Mouse (Mus musculus) lung, embryonic 15.5 days (tissue): ENCODE measurements around the gene Plxna1. TPM values are rescaled to one million over a fixed set of nuclear protein-coding genes. Genes with fewer than 3 reads are reported as not detected.
A peak's percentile ranks its signal among the peaks of the same experiment; 100 is the strongest.

Experiments
- ATAC-seq: fragments of 200-750 bp; cut with Nextera tagmentation; 2 replicates; pipeline ENCODE4 v1.8.0; 2017; ENCODE audit warnings: moderate number of reproducible peaks, borderline replicate concordance; ENCODE audit not compliant: low FRiP score, low TSS enrichment; ENCODE audit errors: extremely low read depth
- H3K27ac ChIP-seq: fragments of 300-500 bp; sonication (generic); 2 replicates; pipeline ENCODE4 v1.5.1; 2015; ENCODE audit warnings: moderate library complexity, mild to moderate bottlenecking, inconsistent platforms
- H3K27me3 ChIP-seq: fragments of 300-500 bp; sonication (generic); 2 replicates; pipeline ENCODE4 v1.6.1; 2015; ENCODE audit warnings: inconsistent platforms
- H3K36me3 ChIP-seq: fragments of 300-500 bp; sonication (generic); 2 replicates; pipeline ENCODE4 v1.6.1; 2015; ENCODE audit warnings: inconsistent platforms
- H3K4me1 ChIP-seq: fragments of 300-500 bp; sonication (generic); 2 replicates; pipeline ENCODE4 v1.6.1; 2015; ENCODE audit warnings: inconsistent platforms
- H3K4me2 ChIP-seq: fragments of 300-500 bp; sonication (generic); 2 replicates; pipeline ENCODE4 v1.6.1; 2015; ENCODE audit warnings: inconsistent platforms, mild to moderate bottlenecking, moderate library complexity
- H3K4me3 ChIP-seq: fragments of 300-500 bp; sonication (generic); 2 replicates; pipeline ENCODE4 v1.5.1; 2015; ENCODE audit warnings: mild to moderate bottlenecking, inconsistent platforms
- H3K9ac ChIP-seq: fragments of 300-500 bp; sonication (generic); 2 replicates; pipeline ENCODE4 v1.6.1; 2015; ENCODE audit warnings: inconsistent platforms
- H3K9me3 ChIP-seq: fragments of 300-500 bp; sonication (generic); 2 replicates; pipeline ENCODE4 v1.6.1; 2016; ENCODE audit warnings: inconsistent platforms
- WGBS: fragments of 180-500 bp; shearing (Covaris S2); methylation state at CpG from one replicate; pipeline ENCODE4 v1.1.7; 2015; 5-methylcytosine and 5-hydroxymethylcytosine counted together
- polyA plus RNA-seq: library from polyadenylated mRNA; unstranded; fragments of >200 nt; fragmentation: Nextera tagmentation; extraction: Ambion mirVana; gene quantifications from 2 replicates; pipeline ENCODE4 v1.2.1, GENCODE M21; 2015

Plxna1 gene
- polyA plus RNA-seq, 1 experiment from 2014 or later = 25.1 TPM

DNA sequence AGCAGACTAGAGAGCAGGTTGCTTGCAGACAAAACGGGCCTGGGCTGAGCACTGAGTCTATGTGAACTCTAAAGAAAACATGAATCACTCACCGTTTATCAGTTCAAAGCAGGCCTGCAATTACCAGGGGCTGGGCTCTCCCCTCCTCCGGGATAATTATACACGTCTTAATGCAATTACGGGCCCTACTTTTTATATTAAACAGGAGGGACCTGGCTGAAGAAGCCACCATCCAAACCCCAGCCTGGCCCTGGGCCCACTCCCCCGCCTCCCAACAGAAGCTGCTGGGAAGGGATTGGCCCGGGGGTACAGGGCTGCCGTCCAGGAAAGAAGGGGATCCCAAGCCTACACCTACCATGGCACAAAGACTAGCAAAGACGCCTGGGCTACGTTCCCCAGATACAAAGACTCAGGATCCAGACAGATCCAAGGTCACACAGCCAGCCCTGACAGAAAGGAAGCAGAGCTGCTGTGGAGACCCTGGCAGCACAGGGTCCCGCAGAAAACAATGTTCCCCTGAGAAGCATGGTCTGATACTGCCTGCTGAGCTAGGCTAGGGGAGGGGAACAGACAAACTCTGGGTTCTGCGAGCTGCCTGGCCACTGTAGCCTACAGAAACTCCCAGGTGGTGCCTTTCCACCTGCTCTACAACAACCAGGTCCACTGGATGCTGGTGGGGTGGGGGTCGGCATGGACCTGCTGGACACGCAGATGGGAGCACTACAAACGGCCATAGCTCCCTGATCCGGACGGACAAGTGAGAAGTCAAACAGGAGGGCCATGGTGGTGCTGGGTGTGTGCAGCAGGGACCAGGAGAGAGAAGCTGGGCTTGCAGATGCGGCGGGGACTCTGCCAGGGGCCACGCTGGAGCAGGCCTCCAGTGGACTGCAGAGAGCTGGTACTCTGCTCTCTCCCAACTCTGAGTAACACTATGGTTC lies 2.4 kb downstream of the Plxna1 start:
- 62% methylated on average over 20 of the region's 20 CpGs for WGBS
- H3K27me3 ChIP-seq = peaks cover 8% of the 10 kb centered on the region; the same call in 1 of the 2 replicates
- peaks cover 7% of the 10 kb centered on the region; the same call in 1 of the 2 replicates for H3K36me3 ChIP-seq
- no peaks in the 10 kb centered on the region for H3K9me3 ChIP-seq
- H3K27ac ChIP-seq = no peak overlapping the region
- H3K4me3 ChIP-seq = peak overlapping the region; percentile 99; the same call in 1 of the 2 replicates
- H3K4me1 ChIP-seq = peaks cover 40% of the 10 kb centered on the region
- no peak for ATAC-seq
- H3K4me2 ChIP-seq = peak overlapping the region; percentile 97
- no peak overlapping the region; the same call in 1 of the 2 replicates for H3K9ac ChIP-seq

DNA sequence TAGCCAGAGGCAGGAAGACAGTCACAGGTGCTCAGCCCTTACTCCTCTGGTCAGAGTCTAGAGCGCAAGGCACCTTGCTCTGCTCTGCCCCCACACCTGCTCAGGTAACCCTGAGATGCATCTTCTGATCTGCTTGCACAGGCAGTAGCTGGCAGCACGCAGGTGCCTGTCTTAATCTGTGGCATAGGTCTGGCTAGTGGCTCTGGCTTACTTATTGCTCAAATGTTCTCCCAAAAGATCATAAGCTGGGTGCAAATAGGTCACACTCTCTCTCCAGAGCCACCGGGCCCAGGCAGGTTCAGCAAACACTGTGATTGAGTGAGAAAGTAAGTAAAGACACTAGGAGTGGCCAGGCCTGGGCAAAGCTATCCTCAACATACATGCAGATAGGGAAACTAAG lies 3.2 kb downstream of the Plxna1 start:
- Histone ChIP-seq H3K4me1 (peaks cover 40% of the 10 kb centered on the region), H3K27ac (no peak overlapping the region), H3K36me3 (peaks cover 11% of the 10 kb centered on the region; the same call in 1 of the 2 replicates), H3K4me2 (no peak overlapping the region), H3K9ac (0 out of 2 replicates have a peak overlapping the region, but pooled peaks have one; percentile 22), H3K9me3 (no peaks in the 10 kb centered on the region), H3K27me3 (peaks cover 8% of the 10 kb centered on the region; the same call in 1 of the 2 replicates), H3K4me3 (no peak overlapping the region)
- WGBS = 71% methylated on average over 3 of the region's 3 CpGs
- ATAC-seq = no peak

DNA sequence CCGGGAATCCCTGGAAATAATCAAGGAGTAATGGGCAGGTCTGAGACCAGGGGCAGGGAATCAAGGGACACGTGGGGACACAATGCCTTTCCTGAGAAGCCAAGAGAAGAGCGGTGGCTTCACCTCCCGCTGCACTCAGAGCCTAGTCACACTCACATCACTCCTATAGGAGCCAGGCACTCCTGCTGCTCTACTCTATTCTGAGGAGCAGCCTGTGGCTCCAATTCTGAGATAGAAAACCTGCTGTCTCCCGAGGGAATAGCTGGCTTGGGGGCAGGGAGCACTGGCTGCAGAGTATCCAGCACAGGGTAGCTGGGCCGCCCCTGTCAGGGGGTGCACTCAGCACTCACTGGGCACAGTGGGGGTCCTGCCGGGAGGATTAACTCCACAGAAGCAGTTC lies 6.8 kb downstream of the Plxna1 start:
- H3K4me1 ChIP-seq = peaks cover 52% of the 10 kb centered on the region
- WGBS = 64% methylated on average over 7 of the region's 7 CpGs

DNA sequence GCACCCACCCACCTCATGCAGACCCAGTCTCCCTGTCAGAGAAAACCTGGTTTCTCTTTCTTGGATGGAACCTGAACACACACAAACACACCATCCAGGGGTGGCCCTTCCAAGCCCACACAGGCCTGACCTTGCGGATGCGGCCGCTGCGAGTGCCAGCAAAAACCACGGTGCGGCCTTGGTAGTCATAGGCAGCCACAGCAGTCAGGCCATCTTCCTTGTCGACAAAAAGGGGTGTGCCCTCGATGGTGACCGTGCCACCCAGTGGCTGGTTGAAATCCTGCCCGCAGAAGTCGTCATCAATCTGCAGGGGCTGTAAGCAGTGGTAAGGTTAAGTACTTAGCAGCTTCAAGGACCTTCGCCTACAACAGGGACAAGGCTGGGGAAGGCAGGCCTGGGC lies 7.7 kb downstream of the Plxna1 start:
- ATAC-seq = no peak
- peaks cover 49% of the 10 kb centered on the region for H3K4me1 ChIP-seq
- no peak overlapping the region for H3K4me2 ChIP-seq
- peaks cover 21% of the 10 kb centered on the region for H3K36me3 ChIP-seq
- H3K27me3 ChIP-seq = no peaks in the 10 kb centered on the region
- H3K4me3 ChIP-seq = no peak overlapping the region
- no peaks in the 10 kb centered on the region for H3K9me3 ChIP-seq
- WGBS = 76% methylated on average over 12 of the region's 12 CpGs
- no peak overlapping the region for H3K27ac ChIP-seq
- H3K9ac ChIP-seq = no peak overlapping the region

More for the DNA sequence above, 6.8 kb downstream of the Plxna1 start:
- Histone ChIP-seq H3K4me3 (no peak overlapping the region), H3K27ac (no peak overlapping the region), H3K4me2 (no peak overlapping the region), H3K27me3 (no peaks in the 10 kb centered on the region), H3K36me3 (peaks cover 19% of the 10 kb centered on the region; the same call in 1 of the 2 replicates), H3K9me3 (no peaks in the 10 kb centered on the region), H3K9ac (no peak overlapping the region)
- no peak for ATAC-seq

DNA sequence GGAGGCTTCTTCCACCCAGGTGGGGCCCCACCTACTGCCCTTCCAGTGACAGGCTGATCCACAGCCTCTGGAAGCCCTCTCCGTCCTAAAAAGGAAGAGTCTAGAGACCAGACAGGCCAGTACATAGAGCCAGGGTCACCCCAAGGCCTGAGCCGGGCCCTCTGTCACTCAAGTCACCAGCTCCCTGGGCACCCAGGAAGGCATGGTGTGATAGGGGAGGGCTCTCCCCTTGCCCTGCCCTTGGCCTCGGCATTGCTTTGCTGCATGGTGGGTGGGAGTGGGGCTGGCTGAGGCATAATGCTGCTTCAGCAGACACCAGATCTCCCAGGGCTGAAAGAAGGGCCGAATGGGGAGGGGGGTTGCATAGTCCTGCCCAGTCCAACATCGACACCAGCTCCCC lies 8.3 kb downstream of the Plxna1 start:
- WGBS = 69% methylated on average over 5 of the region's 5 CpGs
- Histone ChIP-seq H3K4me2 (no peak overlapping the region), H3K36me3 (peaks cover 28% of the 10 kb centered on the region), H3K27me3 (no peaks in the 10 kb centered on the region), H3K9ac (no peak overlapping the region), H3K4me1 (peaks cover 43% of the 10 kb centered on the region), H3K4me3 (no peak overlapping the region), H3K27ac (no peak overlapping the region), H3K9me3 (no peaks in the 10 kb centered on the region)
- ATAC-seq = no peak

DNA sequence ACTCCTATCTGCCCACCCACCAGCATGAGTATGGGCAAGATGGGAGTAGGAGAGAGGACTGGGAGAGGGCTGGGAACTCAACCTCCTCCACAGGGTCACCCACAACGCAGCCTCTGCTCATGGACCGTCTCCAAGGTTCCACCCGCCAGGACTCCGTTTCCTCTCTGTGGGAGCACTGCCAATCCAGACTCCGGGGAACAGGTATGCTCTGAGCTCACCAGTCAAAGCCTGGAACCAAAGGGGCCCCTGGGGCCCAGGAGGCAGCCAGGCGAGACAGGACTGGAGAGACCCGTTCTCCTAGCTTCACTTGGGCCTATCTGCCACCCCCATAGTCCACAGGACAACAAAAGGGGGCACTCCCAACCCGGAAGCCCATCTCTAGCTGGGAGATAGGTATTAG lies 9.3 kb downstream of the Plxna1 start:
- WGBS = 66% methylated on average over 8 of the region's 8 CpGs
- Histone ChIP-seq H3K4me1 (peaks cover 34% of the 10 kb centered on the region), H3K9me3 (no peaks in the 10 kb centered on the region), H3K36me3 (peaks cover 30% of the 10 kb centered on the region), H3K4me2 (no peak overlapping the region), H3K27ac (no peak overlapping the region), H3K4me3 (no peak overlapping the region), H3K27me3 (no peaks in the 10 kb centered on the region), H3K9ac (no peak overlapping the region)
- no peak for ATAC-seq

DNA sequence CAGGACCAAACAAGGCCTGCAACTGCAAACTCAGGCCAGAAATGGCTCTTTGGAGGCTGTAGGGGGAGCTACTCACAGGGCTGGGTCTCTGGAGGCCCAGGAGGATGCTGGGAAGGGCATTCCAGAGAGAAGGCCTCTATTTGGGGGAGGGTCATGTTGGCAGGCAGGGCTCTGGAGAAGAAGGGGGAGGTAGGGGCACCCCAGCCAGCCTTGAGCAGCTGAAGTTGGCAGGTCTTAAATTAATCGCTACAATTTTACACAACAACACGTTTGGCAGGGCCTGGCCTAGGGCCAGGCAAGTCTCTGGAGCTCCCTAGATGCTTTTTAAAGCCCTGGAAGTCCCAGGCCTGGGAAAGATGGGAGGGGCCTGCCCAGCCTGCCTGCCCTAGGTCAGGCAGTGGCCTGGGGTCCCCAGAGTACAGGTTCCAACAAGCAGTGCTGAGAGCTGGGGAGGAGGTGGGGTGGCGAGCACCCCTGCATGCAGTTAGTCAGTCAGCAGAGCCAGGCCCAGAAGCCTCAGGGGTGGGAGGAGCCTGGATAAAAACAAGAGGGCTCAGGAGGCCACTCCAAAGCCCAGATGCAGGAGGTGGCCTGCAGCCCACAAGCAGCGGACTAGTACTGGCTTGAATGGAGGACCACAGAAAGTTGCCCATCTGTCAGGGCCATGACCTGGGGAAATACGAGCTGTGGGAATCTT lies 10.8 kb downstream of the Plxna1 start:
- Histone ChIP-seq H3K4me3 (no peak overlapping the region), H3K9me3 (no peaks in the 10 kb centered on the region), H3K4me1 (peaks cover 34% of the 10 kb centered on the region), H3K9ac (no peak overlapping the region), H3K4me2 (no peak overlapping the region), H3K27ac (peak overlapping the region; percentile 78), H3K36me3 (peaks cover 37% of the 10 kb centered on the region), H3K27me3 (no peaks in the 10 kb centered on the region)
- 21% methylated on average over 5 of the region's 5 CpGs for WGBS
- ATAC-seq = peak; percentile 61

GRCm38 (mm10) chr6:89350520-89350919 lies 11.9 kb downstream of the Plxna1 start:
- 100% methylated on average over 2 of the region's 2 CpGs for WGBS
- H3K4me1 ChIP-seq = peaks cover 42% of the 10 kb centered on the region
- H3K27me3 ChIP-seq = no peaks in the 10 kb centered on the region
- H3K9me3 ChIP-seq = no peaks in the 10 kb centered on the region
- H3K4me2 ChIP-seq = no peak overlapping the region
- no peak overlapping the region for H3K4me3 ChIP-seq
- peak overlapping the region; percentile 78; the same call in 1 of the 2 replicates for H3K27ac ChIP-seq
- H3K36me3 ChIP-seq = peaks cover 38% of the 10 kb centered on the region
- ATAC-seq = no peak
- no peak overlapping the region for H3K9ac ChIP-seq

DNA sequence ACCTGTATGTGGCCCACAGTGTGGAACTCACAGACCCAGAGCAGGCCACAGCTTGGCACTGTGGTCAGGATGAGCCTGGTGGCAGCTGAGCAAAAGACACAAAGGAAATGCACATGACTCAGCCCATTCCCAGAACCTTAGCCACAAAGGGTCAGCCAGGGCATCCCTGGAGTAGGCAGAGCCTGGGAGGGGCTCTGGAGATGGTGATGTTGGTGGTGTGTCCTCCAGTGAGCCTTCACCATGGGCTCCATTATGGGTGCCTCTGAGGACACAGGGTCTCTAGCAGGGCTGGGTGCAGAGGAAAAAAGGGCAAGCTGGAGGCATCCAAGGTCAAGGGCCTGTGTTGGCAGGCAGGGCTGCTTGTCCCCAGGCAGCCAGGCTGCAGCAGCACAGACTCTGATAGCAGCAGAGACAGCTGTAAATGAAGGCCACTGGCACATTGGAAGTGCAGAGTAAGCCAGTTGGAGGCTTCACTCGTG lies 12.3 kb downstream of the Plxna1 start:
- no peak overlapping the region for H3K4me2 ChIP-seq
- no peak overlapping the region for H3K27ac ChIP-seq
- H3K4me3 ChIP-seq = no peak overlapping the region
- no peaks in the 10 kb centered on the region for H3K27me3 ChIP-seq
- H3K9ac ChIP-seq = no peak overlapping the region
- peaks cover 47% of the 10 kb centered on the region for H3K4me1 ChIP-seq
- WGBS = 60% methylated on average over 1 of the region's 1 CpGs
- peaks cover 38% of the 10 kb centered on the region for H3K36me3 ChIP-seq
- no peak for ATAC-seq
- H3K9me3 ChIP-seq = no peaks in the 10 kb centered on the region

DNA sequence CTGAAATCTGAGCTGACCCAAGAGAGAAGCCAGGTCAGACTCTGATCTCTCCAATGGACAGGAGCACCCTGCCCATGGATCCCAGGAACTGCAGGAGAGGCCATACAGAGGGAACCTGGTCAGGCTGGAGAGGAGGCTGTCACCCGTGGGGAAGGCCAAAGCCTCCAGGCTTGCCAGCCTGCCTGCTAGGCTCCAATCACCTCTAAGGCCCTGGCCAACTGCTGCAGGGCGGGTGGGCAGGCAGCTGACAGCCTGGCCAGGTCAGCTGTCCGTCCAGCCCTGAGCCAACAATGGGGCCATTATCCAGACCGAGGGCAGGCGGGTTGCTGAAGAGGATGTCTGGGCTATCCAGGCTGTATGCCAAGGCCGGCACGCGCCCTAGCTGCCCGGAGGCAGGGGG lies 14.1 kb downstream of the Plxna1 start:
- Histone ChIP-seq H3K9ac (no peak overlapping the region), H3K36me3 (peaks cover 38% of the 10 kb centered on the region), H3K9me3 (no peaks in the 10 kb centered on the region), H3K27me3 (no peaks in the 10 kb centered on the region), H3K4me3 (no peak overlapping the region), H3K4me1 (peaks cover 56% of the 10 kb centered on the region), H3K4me2 (no peak overlapping the region), H3K27ac (no peak overlapping the region)
- ATAC-seq = no peak
- WGBS = 81% methylated on average over 9 of the region's 9 CpGs

GRCm38 (mm10) chr6:89347792-89348191 lies 14.6 kb downstream of the Plxna1 start:
- WGBS = 81% methylated on average over 1 of the region's 1 CpGs
- no peak overlapping the region for H3K4me2 ChIP-seq
- H3K27me3 ChIP-seq = no peaks in the 10 kb centered on the region
- H3K9ac ChIP-seq = no peak overlapping the region
- no peaks in the 10 kb centered on the region for H3K9me3 ChIP-seq
- H3K27ac ChIP-seq = no peak overlapping the region
- peaks cover 51% of the 10 kb centered on the region for H3K4me1 ChIP-seq
- H3K4me3 ChIP-seq = no peak overlapping the region
- peaks cover 42% of the 10 kb centered on the region for H3K36me3 ChIP-seq
- ATAC-seq = no peak

- H3K27me3 ChIP-seq = no peaks in the 10 kb centered on the region
- H3K4me3 ChIP-seq = no peak overlapping the region
- H3K4me1 ChIP-seq = peaks cover 31% of the 10 kb centered on the region
- no peak for ATAC-seq
- H3K4me2 ChIP-seq = no peak overlapping the region
- peaks cover 56% of the 10 kb centered on the region for H3K36me3 ChIP-seq
- 100% methylated on average over 1 of the region's 1 CpGs for WGBS
- H3K27ac ChIP-seq = peak overlapping the region; percentile 94
- no peaks in the 10 kb centered on the region for H3K9me3 ChIP-seq
- H3K9ac ChIP-seq = peak overlapping the region; percentile 5; the same call in 1 of the 2 replicates
Measured at GRCm38 (mm10) chr6:89345855-89346254, 16.6 kb downstream of the Plxna1 start.
